Mouse (Mus musculus) T-helper 1 cell (primary cell): ENCODE measurements around the gene Med24.

Source experiments
- in situ Hi-C: fragments of 300-600 bp; cut with MboI, MseI; formaldehyde crosslinking; loops from one replicate; pipeline ENCODE4 v1.15.1; 2025; ENCODE audit warnings: high pct_unique_total_duplicates

The Med24 gene

GRCm38 (mm10) chr11:98729119-98729588 is at the start of gene Med24:
TSS of gene Med24 (minus strand) at chr11:98729435.
- in situ Hi-C loops: no loop called here

GRCm38 (mm10) chr11:98777888-98778287 is 48.7 kb upstream of the Med24 start:
- in situ Hi-C loops: loop anchor here (5.0 kb wide), 1 partner anchor 76 kb away; the partner anchor contains the start of gene Csf3

- in situ Hi-C loops: loop anchor here (5.0 kb wide), 1 partner anchor 75 kb away; the partner anchor contains the start of gene Csf3
These were observed 47.8 kb upstream of the Med24 start for GRCm38 (mm10) chr11:98776843-98777590.

DNA sequence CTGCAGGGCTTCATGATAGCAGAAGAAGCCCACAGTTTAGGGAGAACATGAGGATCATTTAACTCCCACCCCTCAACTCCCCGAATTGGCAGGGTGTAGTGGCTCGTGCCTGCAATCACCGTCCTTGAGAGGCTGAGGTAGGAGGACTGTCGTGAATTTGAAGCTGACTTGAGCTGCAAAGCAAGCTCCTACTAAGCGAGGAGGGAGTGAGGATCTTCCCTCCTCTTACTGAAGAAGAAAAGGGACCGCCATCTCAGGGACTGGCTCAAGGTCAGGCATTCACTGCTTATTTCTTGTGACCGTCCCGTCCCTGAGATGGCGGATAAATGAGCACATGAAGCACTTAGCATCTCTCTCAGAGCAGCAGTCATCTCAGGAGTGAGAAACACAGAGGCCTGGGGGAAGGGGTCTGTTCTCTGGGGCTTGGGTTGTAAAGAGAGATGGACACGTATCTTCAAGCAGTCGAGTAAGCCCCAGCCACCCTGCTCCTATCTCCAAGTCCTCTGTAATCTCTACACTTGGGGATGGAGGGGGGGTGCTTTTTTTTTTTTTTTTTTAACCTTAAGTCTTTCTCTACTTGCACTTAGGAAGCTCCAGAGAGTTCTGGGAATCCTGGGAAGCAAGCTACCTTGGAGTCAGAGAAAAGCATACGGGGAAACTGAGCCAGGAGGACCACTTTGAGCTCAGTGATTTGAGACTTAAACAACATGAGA is 47.0 kb upstream of the Med24 start:
- in situ Hi-C loops: loop anchor here (5.0 kb wide), 1 partner anchor 74 kb away; the partner anchor contains the start of gene Csf3

- in situ Hi-C loops: loop anchor here (5.0 kb wide), 1 partner anchor 73 kb away; the partner anchor contains the start of gene Csf3
These were observed 46.3 kb upstream of the Med24 start for GRCm38 (mm10) chr11:98775348-98776051.

DNA sequence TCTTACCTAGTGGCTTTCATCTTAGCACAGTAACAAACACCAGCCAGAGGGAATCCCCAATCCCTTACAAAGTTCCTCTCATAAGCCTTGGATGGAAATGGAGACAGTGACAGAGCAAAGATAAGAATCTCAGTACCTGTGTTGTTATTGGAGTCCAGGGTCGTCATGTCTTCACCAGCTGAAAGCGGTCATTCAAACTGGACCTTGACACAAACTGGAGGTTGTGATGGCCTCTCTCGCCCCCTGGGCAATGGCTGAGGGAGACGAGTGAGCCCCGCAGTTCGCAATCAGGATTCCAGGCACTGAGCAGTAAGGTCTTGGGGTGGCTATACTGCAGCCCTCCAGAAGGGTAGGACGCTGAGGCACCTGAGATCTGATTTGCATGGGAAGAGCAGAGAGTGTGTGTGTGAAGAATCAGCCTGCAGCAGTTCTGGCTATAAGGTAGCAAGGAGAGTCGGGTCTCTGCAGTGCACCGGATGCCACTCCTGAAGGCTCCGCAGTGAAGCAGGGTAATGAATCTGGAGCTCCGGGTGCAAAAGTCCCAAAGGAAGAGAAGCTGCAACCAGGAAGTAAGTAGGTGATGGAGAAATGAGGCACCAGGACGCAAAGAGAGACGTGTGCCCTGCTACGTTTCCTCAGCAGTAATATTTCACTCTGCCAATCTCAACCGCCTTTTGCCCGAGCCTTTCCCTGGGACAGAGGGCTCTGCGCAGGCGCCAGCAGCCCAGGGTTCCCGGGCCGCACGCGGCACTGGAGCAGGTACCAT is 45.5 kb upstream of the Med24 start, which contains the start of gene Nr1d1:
Gene Nr1d1, minus strand, starts transcription at position 752 of the 766 bp plus-strand sequence.
- in situ Hi-C loops: loop anchor here (5.0 kb wide), 1 partner anchor 72 kb away; the partner anchor contains the start of gene Csf3

- in situ Hi-C loops: no loop called here
These were observed 44.5 kb upstream of the Med24 start for GRCm38 (mm10) chr11:98773635-98774295.

- in situ Hi-C loops: no loop called here
These were observed 43.5 kb upstream of the Med24 start for GRCm38 (mm10) chr11:98772667-98773171.

- in situ Hi-C loops: no loop called here
These were observed 42.8 kb upstream of the Med24 start for GRCm38 (mm10) chr11:98771844-98772525.

- in situ Hi-C loops: no loop called here
These were observed 41.9 kb upstream of the Med24 start for GRCm38 (mm10) chr11:98771131-98771530.

DNA sequence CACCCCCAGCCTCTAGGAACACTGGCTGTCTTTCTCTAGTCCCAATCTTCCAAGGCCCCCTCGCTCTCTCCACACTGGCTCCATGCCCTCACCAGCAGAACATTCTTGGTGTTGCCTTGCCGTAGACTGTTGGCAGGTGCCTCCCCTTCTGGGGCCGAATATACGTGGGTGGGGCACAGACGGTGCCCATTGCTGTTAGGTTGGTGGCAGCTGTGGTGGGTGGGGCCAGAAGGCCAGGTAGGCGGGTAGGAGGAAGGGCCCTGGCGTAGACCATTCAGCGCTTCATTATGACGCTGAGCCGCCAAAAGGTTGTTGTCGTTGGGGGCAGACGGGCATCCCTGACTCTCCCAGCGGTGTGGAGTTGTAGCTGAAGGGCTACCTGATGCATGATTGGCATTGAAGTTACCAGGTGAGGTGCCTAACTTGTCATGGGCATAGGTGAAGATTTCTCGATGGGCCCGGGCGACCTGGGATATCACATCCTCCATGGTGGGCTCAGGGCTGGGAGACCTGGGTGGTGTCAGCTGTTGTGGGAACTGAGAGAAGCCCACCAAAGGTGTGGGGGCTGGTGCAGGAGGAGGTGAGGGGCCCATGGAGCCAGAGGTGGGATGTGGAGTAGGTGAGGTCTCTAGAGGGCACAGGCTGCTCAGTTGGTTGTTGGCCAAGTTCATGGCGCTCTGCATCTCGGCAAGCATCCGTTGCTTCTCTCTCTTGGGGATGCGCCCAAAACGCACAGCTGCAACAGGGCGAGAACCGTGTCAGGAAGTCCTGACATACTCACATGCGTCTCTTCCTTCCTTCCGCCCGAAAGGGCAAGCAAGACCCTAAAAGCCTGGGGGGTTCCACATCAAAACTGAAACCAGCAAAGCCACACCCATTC is 41.1 kb upstream of the Med24 start:
- in situ Hi-C loops: no loop called here

- in situ Hi-C loops: no loop called here
These were observed 40.0 kb upstream of the Med24 start for GRCm38 (mm10) chr11:98769007-98769954.

- in situ Hi-C loops: no loop called here
These were observed 39.1 kb upstream of the Med24 start for GRCm38 (mm10) chr11:98768127-98769006.

GRCm38 (mm10) chr11:98767713-98768112 is 38.5 kb upstream of the Med24 start:
- in situ Hi-C loops: no loop called here

DNA sequence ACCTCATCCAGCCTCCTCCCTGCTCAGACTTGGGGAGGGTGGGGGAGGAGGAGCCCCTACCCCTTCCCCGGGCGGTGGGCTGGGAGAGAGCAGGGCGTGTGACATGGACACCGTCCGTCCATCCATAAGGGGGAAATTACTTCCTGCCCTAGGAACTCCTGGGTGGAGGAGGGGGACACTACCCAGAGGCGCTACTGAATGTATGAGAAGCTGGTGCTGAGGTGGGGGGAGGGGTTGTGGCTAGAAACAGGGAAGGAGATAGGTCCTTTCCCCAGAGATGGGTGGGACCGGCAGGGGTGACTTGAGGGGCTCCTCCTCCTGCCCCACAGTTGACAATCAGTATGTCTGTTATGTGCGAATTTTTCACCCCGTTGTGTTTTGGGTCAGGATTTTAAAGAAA is 38.0 kb upstream of the Med24 start:
- in situ Hi-C loops: no loop called here

DNA sequence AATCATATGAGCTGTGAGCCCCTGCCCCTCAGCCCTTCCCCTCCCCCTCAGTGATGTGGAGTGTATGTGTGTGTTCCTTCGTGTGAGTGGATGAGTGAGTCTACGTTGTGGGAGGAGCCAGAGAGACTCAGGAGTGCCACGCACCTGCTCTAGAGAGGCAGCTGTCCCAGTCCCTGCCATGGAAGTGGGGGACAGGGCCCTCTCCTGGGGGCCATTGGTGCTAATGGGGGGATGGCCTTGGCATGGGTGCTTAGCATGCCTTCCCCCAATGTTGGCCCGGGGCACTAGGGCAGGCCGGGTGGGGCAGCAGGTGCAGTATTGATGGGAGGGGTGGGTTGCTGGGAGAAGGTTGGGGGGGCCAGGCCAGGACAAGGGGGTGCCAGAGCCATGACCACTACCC is 37.6 kb upstream of the Med24 start:
- in situ Hi-C loops: no loop called here

DNA sequence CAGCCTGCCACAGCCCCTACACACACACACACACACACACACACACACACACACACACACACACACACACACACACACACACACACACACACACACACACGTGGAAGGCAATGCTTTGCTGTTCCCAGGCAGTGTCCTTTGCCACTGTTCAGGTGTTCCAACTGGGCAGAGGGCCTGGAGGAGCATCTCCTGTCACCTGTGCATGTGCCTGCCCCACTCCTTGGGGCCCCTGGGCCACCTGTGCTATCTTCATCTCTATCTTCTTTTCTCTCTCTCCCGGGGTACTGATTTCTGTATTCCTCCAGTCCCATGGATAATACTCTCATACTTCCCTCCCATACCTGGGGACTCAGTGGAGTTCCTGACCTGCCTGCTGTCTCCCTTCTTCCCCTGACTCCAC is 37.1 kb upstream of the Med24 start:
- in situ Hi-C loops: no loop called here
